5 mouse cellular contexts compared by ENCODE assay signal in the genomic region with DNA sequence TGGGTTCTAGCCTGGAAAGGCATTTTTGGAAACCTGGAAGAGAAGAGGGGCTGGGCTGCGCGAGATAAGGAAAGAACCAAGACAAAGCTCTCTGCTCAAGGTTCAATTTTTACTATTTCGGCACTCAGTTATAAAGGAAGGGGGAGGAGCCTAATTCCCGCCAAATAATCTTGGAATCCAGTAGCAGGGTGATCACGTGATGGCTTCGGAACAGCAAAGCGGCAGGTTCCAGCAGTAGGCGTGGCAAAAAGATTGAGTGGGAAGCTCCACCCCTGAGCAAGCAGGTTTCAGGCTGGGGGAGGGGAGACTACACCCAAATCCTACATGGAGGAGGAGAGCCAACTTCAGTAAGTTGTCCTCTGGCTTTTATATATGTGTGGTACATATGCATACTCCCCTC.
DNase-seq lines count a peak whose midpoint lies in the region; TF ChIP-seq lines count a peak whose summit lies in the region.
"Not testable (repeated sequence)": the region's sequence is repeated elsewhere in the genome, so short reads cannot be mapped to it uniquely, and the experiment has no call there.

No protein-coding gene starts in this region.

- not testable (repeated sequence) for H3K4me3 ChIP-seq in gastrocnemius, adult 2 months

- DNase-seq in ES-CJ7 (ENCODE audit: low read depth, low spot score): peak; percentile 61
- DNase-seq in R1 (ENCODE audit: low read depth, low spot score): peak; percentile 77
- DNase-seq in ZHBTc4 (ENCODE audit: low read depth, low spot score): peak; percentile 69
- DNase-seq in gastrocnemius, adult 2 months: not testable (repeated sequence)
- peak; percentile 84 for DNase-seq in heart, adult 11 months

- H3K27ac ChIP-seq in gastrocnemius, adult 2 months: peak overlapping the region; percentile 71; the same call in 1 of the 2 replicates

- not testable (repeated sequence) for TF ChIP-seq CTCF in gastrocnemius, adult 2 months (IDR thresholded peaks at IDR 0.05)

- intact Hi-C loops in gastrocnemius, adult 2 months (cut with DNase I): loop anchor here (10.0 kb wide), 1 partner anchor 181 kb away; no protein-coding TSS in a partner anchor
